Mouse (Mus musculus) MEL (cell line): ENCODE measurements around the gene Btn2a2. TPM values are rescaled to one million over a fixed set of nuclear protein-coding genes. Genes with fewer than 3 reads are reported as not detected.

Source experiments
- DNase-seq: peaks from one replicate; pipeline ENCODE4 v3.0.0; 2011; ENCODE audit warnings: low read depth, low spot score
- H3K27ac ChIP-seq: 2 replicates; pipeline ENCODE4 v1.5.1; 2012; ENCODE audit warnings: low read depth, mild to moderate bottlenecking, control low read depth, low read length, moderate library complexity; ENCODE audit not compliant: control insufficient read depth
- H3K27me3 ChIP-seq, 2 experiments: fragments of 150-350 bp in 1 of 2; sonication (generic) in 1 of 2; 2 replicates each; pipeline ENCODE4 v1.6.1; 2012; ENCODE audit warnings: low read length in 2 of 2, mild to moderate bottlenecking in 2 of 2, improper control_type of control experiment in 1 of 2, moderate library complexity in 1 of 2; ENCODE audit not compliant: insufficient read depth in 2 of 2, control insufficient read depth in 1 of 2
- H3K36me3 ChIP-seq, 2 experiments: 2 replicates each; pipeline ENCODE4 v1.6.1; 2012 to 2014; ENCODE audit warnings: low read length in 2 of 2, improper control_type of control experiment in 1 of 2, inconsistent platforms in 1 of 2, mild to moderate bottlenecking in 1 of 2; ENCODE audit not compliant: insufficient read depth in 2 of 2, control insufficient read depth in 1 of 2
- H3K4me1 ChIP-seq, 2 experiments: fragments of 150-350 bp in 1 of 2; sonication (generic) in 1 of 2; 2 replicates each; pipeline ENCODE4 v1.6.1; 2012; ENCODE audit warnings: low read length in 2 of 2, improper control_type of control experiment in 1 of 2, mild to moderate bottlenecking in 1 of 2; ENCODE audit not compliant: insufficient read depth in 2 of 2, control insufficient read depth in 1 of 2
- H3K4me3 ChIP-seq, 2 experiments: fragments of 150-350 bp in 1 of 2; sonication (generic) in 1 of 2; 2 replicates each; pipeline ENCODE4 v1.5.1; 2012; ENCODE audit warnings: low read depth in 2 of 2, low read length in 2 of 2, mild to moderate bottlenecking in 2 of 2, moderate library complexity in 2 of 2, control low read depth in 1 of 2, improper control_type of control experiment in 1 of 2; ENCODE audit not compliant: control insufficient read depth in 1 of 2, insufficient read depth in 1 of 2
- H3K79me2 ChIP-seq: 2 replicates; pipeline ENCODE4 v1.6.1; 2012; ENCODE audit warnings: mild to moderate bottlenecking, low read length, moderate library complexity; ENCODE audit not compliant: control insufficient read depth, poor library complexity, insufficient read depth
- H3K9ac ChIP-seq: 2 replicates; pipeline ENCODE4 v1.6.1; 2012; ENCODE audit warnings: low read depth, mild to moderate bottlenecking, control low read depth, low read length, moderate library complexity; ENCODE audit not compliant: control insufficient read depth, poor library complexity, severe bottlenecking
- H3K9me3 ChIP-seq: fragments of 150-350 bp; sonication (generic); replicated peaks from 2 replicates; pipeline ENCODE4 v1.6.1; 2012; ENCODE audit warnings: mild to moderate bottlenecking, low read length, improper control_type of control experiment, moderate library complexity; ENCODE audit not compliant: insufficient read depth
- CHD2 ChIP-seq: IDR thresholded peaks from 2 replicates; pipeline ENCODE4 v1.6.1; 2011; ENCODE audit warnings: low read length, improper control_type of control experiment
- EP300 ChIP-seq, 2 experiments: IDR thresholded peaks; 2 replicates each; pipeline ENCODE4 v1.6.1; 2011; ENCODE audit warnings: improper control_type of control experiment in 2 of 2, low read length in 2 of 2, low read depth in 1 of 2, mild to moderate bottlenecking in 1 of 2
- ETS1 ChIP-seq: IDR thresholded peaks from 2 replicates; pipeline ENCODE4 v1.6.1; 2012; ENCODE audit warnings: low read depth, mild to moderate bottlenecking, inconsistent platforms, low read length, improper control_type of control experiment, moderate library complexity
- GABPA ChIP-seq: IDR thresholded peaks from 2 replicates; pipeline ENCODE4 v1.6.1; 2012; ENCODE audit warnings: low read depth, mild to moderate bottlenecking, inconsistent platforms, low read length, improper control_type of control experiment, moderate library complexity
- GATA1 ChIP-seq: IDR thresholded peaks from 2 replicates; pipeline ENCODE4 v1.6.1; 2011; ENCODE audit warnings: low read depth, low read length, improper control_type of control experiment
- KAT2A ChIP-seq: conservative IDR thresholded peaks from 2 replicates; pipeline ENCODE4 v1.6.1; 2012; ENCODE audit warnings: low read depth, low read length, improper control_type of control experiment, inconsistent platforms
- MAX ChIP-seq: IDR thresholded peaks from 2 replicates; pipeline ENCODE4 v1.6.1; 2011; ENCODE audit warnings: low read length, improper control_type of control experiment
- MAZ ChIP-seq: IDR thresholded peaks from 2 replicates; pipeline ENCODE4 v1.6.1; 2012; ENCODE audit warnings: low read depth, mild to moderate bottlenecking, inconsistent platforms, low read length, improper control_type of control experiment
- MXI1 ChIP-seq: IDR thresholded peaks from 2 replicates; pipeline ENCODE4 v1.6.1; 2011; ENCODE audit warnings: mild to moderate bottlenecking, low read depth, low read length, improper control_type of control experiment
- MYB ChIP-seq: IDR thresholded peaks from 2 replicates; pipeline ENCODE4 v1.6.1; 2011; ENCODE audit warnings: mild to moderate bottlenecking, low read depth, low read length, improper control_type of control experiment
- POLR2AphosphoS5 ChIP-seq: IDR thresholded peaks from 2 replicates; pipeline ENCODE4 v1.6.1; 2012; ENCODE audit warnings: low read depth, borderline replicate concordance, mild to moderate bottlenecking, inconsistent platforms, low read length, moderate library complexity, mixed read lengths
- RCOR1 ChIP-seq: IDR thresholded peaks from 2 replicates; pipeline ENCODE4 v1.6.1; 2012; ENCODE audit warnings: low read depth, mild to moderate bottlenecking, inconsistent platforms, low read length, improper control_type of control experiment
- TAL1 ChIP-seq: IDR thresholded peaks from 2 replicates; pipeline ENCODE4 v1.6.1; 2012; ENCODE audit warnings: mild to moderate bottlenecking, inconsistent platforms, low read length, moderate library complexity, mixed read lengths
- TBP ChIP-seq: IDR thresholded peaks from 2 replicates; pipeline ENCODE4 v1.8.0; 2011; ENCODE audit warnings: low read depth, low read length, improper control_type of control experiment
- UBTF ChIP-seq: IDR thresholded peaks from 2 replicates; pipeline ENCODE4 v1.6.1; 2012; ENCODE audit warnings: low read depth, mild to moderate bottlenecking, inconsistent platforms, low read length, improper control_type of control experiment, moderate library complexity, borderline replicate concordance; ENCODE audit not compliant: insufficient read depth
- USF1 ChIP-seq: IDR thresholded peaks from 2 replicates; pipeline ENCODE4 v1.6.1; 2014; ENCODE audit warnings: low read depth, mild to moderate bottlenecking, inconsistent platforms, low read length, improper control_type of control experiment, moderate library complexity
- USF2 ChIP-seq, 2 experiments: IDR thresholded peaks; 2 replicates each; pipeline ENCODE4 v1.6.1; 2011 to 2012; ENCODE audit warnings: improper control_type of control experiment in 2 of 2, low read length in 2 of 2, borderline replicate concordance in 1 of 2, inconsistent platforms in 1 of 2, low read depth in 1 of 2, mild to moderate bottlenecking in 1 of 2; ENCODE audit not compliant: insufficient read depth in 1 of 2
- ZC3H11A ChIP-seq: IDR thresholded peaks from 2 replicates; pipeline ENCODE4 v1.6.1; 2012; ENCODE audit warnings: low read depth, mild to moderate bottlenecking, inconsistent platforms, low read length, improper control_type of control experiment
- ZMIZ1 ChIP-seq: IDR thresholded peaks from 2 replicates; pipeline ENCODE4 v1.6.1; 2012; ENCODE audit warnings: low read depth, mild to moderate bottlenecking, inconsistent platforms, low read length, improper control_type of control experiment, moderate library complexity
- polyA plus RNA-seq, 2 experiments: library from polyadenylated mRNA; stranded (reverse) in 1 of 2; unstranded in 1 of 2; fragments of >175 nt in 1 of 2; fragments of >200 nt in 1 of 2; gene quantifications; 2 replicates each; pipeline versions ENCODE4 v1.2.1 to v1.2.4; 2012; ENCODE audit warnings: low replicate concordance in 2 of 2, low read depth in 1 of 2; ENCODE audit not compliant: insufficient read length in 2 of 2, insufficient read depth in 1 of 2, missing spikeins in 1 of 2
- total RNA-seq: library from RNA; depleted of rRNA; stranded (reverse); fragments of 300-350 nt; gene quantifications from 2 replicates; pipeline ENCODE4 v1.2.3, GENCODE M21; 2012

Btn2a2 gene
- total and polyA plus RNA-seq, 3 experiments = not detected

- peaks cover 0 to 4% of the 10 kb centered on the region in 2 experiments; a peak in 1 of 4 replicates for H3K36me3 ChIP-seq
- H3K9ac ChIP-seq = peak overlapping the region; percentile 70
- no peaks in the 10 kb centered on the region; a peak in 2 of 4 replicates for H3K4me1 ChIP-seq
- peak; percentile 54 for DNase-seq
- H3K9me3 ChIP-seq = no peaks in the 10 kb centered on the region
- H3K4me3 ChIP-seq = peak overlapping the region; percentile 62 to 65
- no peak for TF ChIP-seq ETS1
- TF ChIP-seq TBP = no peak
- no peak for TF ChIP-seq CHD2
- no peak for TF ChIP-seq ZMIZ1
- TF ChIP-seq TAL1 = no peak
- no peak for TF ChIP-seq USF2 (IDR thresholded peaks at IDR 0.05; ENCODE audit: borderline replicate concordance in 1 of 2, insufficient read depth in 1 of 2, low read depth in 1 of 2, low read length in 2 of 2)
- no peak for TF ChIP-seq RCOR1
- no peak for TF ChIP-seq MAZ
- no peak for TF ChIP-seq EP300 (IDR thresholded peaks at IDR 0.05; ENCODE audit: low read depth in 1 of 2, low read length in 2 of 2)
- TF ChIP-seq, all 39 proteins: peak for 0
- Histone ChIP-seq H3K27me3 (no peaks in the 10 kb centered on the region), H3K27ac (no peak overlapping the region), H3K79me2 (no peaks in the 10 kb centered on the region; the same call in 1 of the 2 replicates)
Measured at GRCm38 (mm10) chr13:23433801-23434200, 54.9 kb downstream of the Btn2a2 start.

GRCm38 (mm10) chr13:23433206-23433605 is 55.5 kb downstream of the Btn2a2 start:
- peaks cover 0 to 4% of the 10 kb centered on the region in 2 experiments; a peak in 1 of 4 replicates for H3K36me3 ChIP-seq
- no peaks in the 10 kb centered on the region; the same call in 1 of the 2 replicates for H3K79me2 ChIP-seq
- peak overlapping the region; percentile 65 to 68 for H3K4me3 ChIP-seq
- H3K27me3 ChIP-seq = no peaks in the 10 kb centered on the region
- H3K9ac ChIP-seq = peak overlapping the region; percentile 70
- TF ChIP-seq GATA1 (no peak), POLR2AphosphoS5 (no peak), ZC3H11A (no peak), EP300 (IDR thresholded peaks at IDR 0.05; ENCODE audit: low read depth in 1 of 2, low read length in 2 of 2) (no peak), USF1 (no peak), GABPA (no peak), UBTF (no peak), MAX (no peak), KAT2A (no peak), MXI1 (no peak), MYB (no peak)
- H3K9me3 ChIP-seq = no peaks in the 10 kb centered on the region
- no peaks in the 10 kb centered on the region; a peak in 2 of 4 replicates for H3K4me1 ChIP-seq
- peak overlapping the region; percentile 64 for H3K27ac ChIP-seq
- DNase-seq = no peak
